ENCODE assay signal across 8 mouse cellular contexts in genomic region chr2:29054991-29055390, GRCm38 (mm10). TPM values are rescaled to one million over a fixed set of nuclear protein-coding genes. Genes with fewer than 3 reads are reported as not detected.
A peak's percentile ranks its signal among the peaks of the same experiment; 100 is the strongest.
DNase-seq lines count a peak whose midpoint lies in the region; ATAC-seq lines count a peak whose summit lies in the region.

TSS of gene Cfap77 (minus strand) at chr2:29055066.

- intact Hi-C loops in heart, postnatal 14 days (cut with DNase I), result loop anchor here (5.0 kb wide), 1 partner anchor 213 kb away; the partner anchor contains the start of genes Ddx31 and Gtf3c4

- H3K27ac ChIP-seq in embryonic facial prominence, embryonic 15.5 days (replicated peaks), result no peak within 1 kb of the TSS

- H3K4me1 ChIP-seq in embryonic facial prominence, embryonic 15.5 days, result peaks cover 8% of the 10 kb centered on the region

- peak; percentile 91 for DNase-seq in ZHBTc4 (ENCODE audit: low read depth, low spot score)
- peak; percentile 49 to 70 for DNase-seq in heart, postnatal 14 days
- DNase-seq in layer of hippocampus, postnatal 25 days (ENCODE audit: extremely low spot score in 1 of 2, low spot score in 1 of 2), result peak; percentile 18 to 26
- peak; percentile 53 to 78 for DNase-seq in lung, postnatal 4 days
- peak; percentile 54 to 61 for DNase-seq in right cerebral cortex, adult 2 months (ENCODE audit: low spot score in 2 of 2)
- peak; percentile 81 for DNase-seq in yolk sac, embryonic 10.5 days (ENCODE audit: low spot score)

- peak within 1 kb of the TSS; percentile 10; the same call in 1 of the 2 replicates for H3K9ac ChIP-seq in embryonic facial prominence, embryonic 15.5 days

- peaks cover 31% of the 10 kb centered on the region for H3K27me3 ChIP-seq in embryonic facial prominence, embryonic 15.5 days

- H3K4me2 ChIP-seq in embryonic facial prominence, embryonic 15.5 days (replicated peaks), result peak within 1 kb of the TSS; percentile 66

- peak within 1 kb of the TSS; percentile 47 for H3K4me3 ChIP-seq in embryonic facial prominence, embryonic 15.5 days (replicated peaks)

- WGBS in embryonic facial prominence, embryonic 15.5 days, result under 1% methylated on average over 25 of the region's 25 CpGs

- no peaks in the 10 kb centered on the region for H3K36me3 ChIP-seq in embryonic facial prominence, embryonic 15.5 days

- peak; percentile 75 for ATAC-seq in CD4-positive, CD25-positive, alpha-beta regulatory T cell, adult 4 months
- peak; percentile 61; the same call in 1 of the 2 replicates for ATAC-seq in embryonic facial prominence, embryonic 15.5 days (ENCODE audit: insufficient number of reproducible peaks, low FRiP score, low TSS enrichment, low read depth)

- H3K9me3 ChIP-seq in embryonic facial prominence, embryonic 15.5 days (replicated peaks), result no peaks in the 10 kb centered on the region

RNA-seq across cellular contexts. Expression of gene Cfap77, which starts in this region (rescaled TPM):
- polyA plus RNA-seq in CD4-positive, CD25-positive, alpha-beta regulatory T cell, adult 4 months (2017; shearing (Covaris generic)), result under 1 TPM; 0.46 to 0.47 TPM
- polyA plus RNA-seq in embryonic facial prominence, embryonic 15.5 days (2015; fragmentation: Nextera tagmentation; extraction: Ambion mirVana), result 0.56 and 1.8 TPM in 2 replicates
- total RNA-seq in heart, postnatal 14 days (2021), result under 1 TPM in 1 of 2 experiments, not detected in 1; 0.31 TPM
- under 1 TPM; 0.54 to 0.80 TPM for total RNA-seq in layer of hippocampus, postnatal 25 days (2021)

Comparison
In these comparisons a context has a peak if more than half of its experiments do, and no peak if none do; other contexts are left out.
1. Peak in ATAC-seq in CD4-positive, CD25-positive, alpha-beta regulatory T cell, adult 4 months; RNA of the gene not detected or under 1 TPM.
2. Peak in DNase-seq in heart, postnatal 14 days; RNA of the gene not detected or under 1 TPM.
3. Peak in DNase-seq in layer of hippocampus, postnatal 25 days; RNA of the gene not detected or under 1 TPM.
4. DNase-seq: peak in every context shown above with its lines; median percentile 91 in ZHBTc4; 81 in yolk sac, embryonic 10.5 days; 66 in lung, postnatal 4 days; 60 in heart, postnatal 14 days; 58 in right cerebral cortex, adult 2 months; 22 in layer of hippocampus, postnatal 25 days.